Comparison of ENCODE assay signal across 9 mouse cellular contexts in genomic region chr14:117895539-117895912, GRCm38 (mm10).
DNase-seq lines count a peak whose midpoint lies in the region; ATAC-seq and TF ChIP-seq lines count a peak whose summit lies in the region.
"Had no signal": no experiment of that assay in that cellular context is flagged by ENCODE, and none has a peak within 500 bp of the region (broad histone marks: within the 10 kb centered on the region; RNA-seq: fewer than 3 reads in every experiment).

No protein-coding gene starts in this region.

- H3K4me2 ChIP-seq in heart, embryonic 16.5 days (ENCODE audit: low read depth, low read length): no peak overlapping the region
- H3K4me2 ChIP-seq in stomach, postnatal 0 days (replicated peaks; ENCODE audit: low read depth): peak overlapping the region; percentile 6

- H3K9ac ChIP-seq in heart, embryonic 16.5 days (ENCODE audit: low read length): no peak overlapping the region
- no peak overlapping the region for H3K9ac ChIP-seq in stomach, postnatal 0 days (ENCODE audit: low read length)

- 0 out of 2 replicates have a peak overlapping the region, but pooled peaks have one; percentile 12 for H3K27ac ChIP-seq in heart, embryonic 16.5 days (ENCODE audit: low read length)
- H3K27ac ChIP-seq in stomach, postnatal 0 days (replicated peaks): no peak overlapping the region; the same call in 1 of the 2 replicates

- no peaks in the 10 kb centered on the region for H3K4me1 ChIP-seq in heart, embryonic 16.5 days (ENCODE audit: control insufficient read depth, insufficient read depth, low read length)
- no peaks in the 10 kb centered on the region for H3K4me1 ChIP-seq in stomach, postnatal 0 days (replicated peaks; ENCODE audit: control insufficient read depth, insufficient read depth)

- no peak for TF ChIP-seq EP300 in stomach, postnatal 0 days (optimal IDR thresholded peaks at IDR 0.05)

- no peaks in the 10 kb centered on the region for H3K9me3 ChIP-seq in heart, embryonic 16.5 days (replicated peaks; ENCODE audit: control insufficient read depth, low read length)
- no peaks in the 10 kb centered on the region for H3K9me3 ChIP-seq in stomach, postnatal 0 days (ENCODE audit: control insufficient read depth, low read length)

- no peak overlapping the region for H3K4me3 ChIP-seq in heart, embryonic 16.5 days (ENCODE audit: low read length)
- no peak overlapping the region for H3K4me3 ChIP-seq in stomach, postnatal 0 days (ENCODE audit: low read depth, low read length)
- H3K4me3 ChIP-seq: myocyte had no signal

- H3K27me3 ChIP-seq in heart, embryonic 16.5 days (ENCODE audit: control insufficient read depth, insufficient read depth, low read length): no peaks in the 10 kb centered on the region; the same call in none of the 2 replicates
- no peaks in the 10 kb centered on the region for H3K27me3 ChIP-seq in stomach, postnatal 0 days (ENCODE audit: control insufficient read depth, insufficient read depth, low read length)

- TF ChIP-seq CTCF in stomach, postnatal 0 days (IDR thresholded peaks at IDR 0.05; ENCODE audit: low read depth): no peak

- 69% methylated on average over 16 of the region's 16 CpGs for WGBS in heart, embryonic 16.5 days
- 60% methylated on average over 16 of the region's 16 CpGs for WGBS in stomach, postnatal 0 days

- intact Hi-C loops in left cerebral cortex, postnatal 4 days (cut with DNase I): no loop called here

- no peaks in the 10 kb centered on the region for H3K36me3 ChIP-seq in heart, embryonic 16.5 days (ENCODE audit: control insufficient read depth, insufficient read depth)
- H3K36me3 ChIP-seq in stomach, postnatal 0 days (ENCODE audit: control insufficient read depth, insufficient read depth, low read length): no peaks in the 10 kb centered on the region

- DNase-seq in kidney, postnatal 4 days: peak; percentile 26 to 38
- DNase-seq in kidney, postnatal 36 days: no peak
- DNase-seq in left cerebral cortex, postnatal 4 days: peak; percentile 31
- DNase-seq in stomach, postnatal 0 days (ENCODE audit: low spot score): no peak
- no peak for DNase-seq in adrenal gland, adult 8-10 months

- ATAC-seq in heart, embryonic 16.5 days (replicated peaks; ENCODE audit: extremely low read depth, insufficient read depth, low FRiP score): no peak
- no peak for ATAC-seq in stomach, postnatal 0 days (ENCODE audit: low FRiP score, low TSS enrichment)
- ATAC-seq in cerebellum, adult (ENCODE audit: insufficient number of reproducible peaks, low FRiP score, low TSS enrichment): no peak
- no peak for ATAC-seq in monocyte, adult 5-6 weeks (replicated peaks; ENCODE audit: insufficient number of reproducible peaks, low FRiP score, low TSS enrichment, poor library complexity, severe bottlenecking)

Comparison
In these comparisons a context has a peak if more than half of its experiments do, and no peak if none do; other contexts are left out.
1. DNase-seq: peak in kidney, postnatal 4 days (2 of 2) and left cerebral cortex, postnatal 4 days (single experiment); none in kidney, postnatal 36 days (0 of 2), stomach, postnatal 0 days (single experiment) and adrenal gland, adult 8-10 months (single experiment).